Mouse (Mus musculus) stomach, embryonic 16.5 days (tissue): ENCODE data around the gene Arl5c. TPM values are rescaled to one million over a fixed set of nuclear protein-coding genes. Genes with fewer than 3 reads are reported as not detected.

ENCODE experiments used
- ATAC-seq: fragments of 200-750 bp; cut with Nextera tagmentation; 2 replicates; pipeline ENCODE4 v1.8.0; 2017; ENCODE audit warnings: moderate number of reproducible peaks, moderate TSS enrichment; ENCODE audit not compliant: insufficient read depth, low FRiP score
- H3K27ac ChIP-seq: fragments of 300-500 bp; sonication (generic); 2 replicates; pipeline ENCODE4 v1.5.1; 2014; ENCODE audit warnings: low read length
- H3K27me3 ChIP-seq: fragments of 300-500 bp; sonication (generic); 2 replicates; pipeline ENCODE4 v1.6.1; 2014; ENCODE audit warnings: low read length, control low read depth, mixed read lengths; ENCODE audit not compliant: control insufficient read depth, insufficient read depth
- H3K36me3 ChIP-seq: fragments of 300-500 bp; sonication (generic); 2 replicates; pipeline ENCODE4 v1.6.1; 2014; ENCODE audit warnings: low read length; ENCODE audit not compliant: control insufficient read depth, insufficient read depth
- H3K4me1 ChIP-seq: fragments of 300-500 bp; sonication (generic); 2 replicates; pipeline ENCODE4 v1.6.1; 2014; ENCODE audit warnings: low read length, control low read depth, mixed read lengths; ENCODE audit not compliant: control insufficient read depth, insufficient read depth
- H3K4me2 ChIP-seq: fragments of 300-500 bp; sonication (generic); 2 replicates; pipeline ENCODE4 v1.6.1; 2014; ENCODE audit warnings: low read depth, low read length, mixed read lengths
- H3K4me3 ChIP-seq: fragments of 300-500 bp; sonication (generic); replicated peaks from 2 replicates; pipeline ENCODE4 v1.5.1; 2014; ENCODE audit warnings: mild to moderate bottlenecking, low read length
- H3K9ac ChIP-seq: fragments of 300-500 bp; sonication (generic); 2 replicates; pipeline ENCODE4 v1.6.1; 2014; ENCODE audit warnings: low read length
- H3K9me3 ChIP-seq: fragments of 300-500 bp; sonication (generic); replicated peaks from 2 replicates; pipeline ENCODE4 v1.6.1; 2016; ENCODE audit warnings: low read length, control low read depth; ENCODE audit not compliant: control insufficient read depth
- WGBS: fragments of 180-500 bp; shearing (Covaris S2); extraction: QIAGEN DNeasy Blood & Tissue Kit; methylation state at CpG from one replicate; pipeline ENCODE4 v1.1.7; 2014; 5-methylcytosine and 5-hydroxymethylcytosine counted together
- polyA plus RNA-seq: library from polyadenylated mRNA; unstranded; fragments of >200 nt; fragmentation: Nextera tagmentation; extraction: Ambion mirVana; gene quantifications from 2 replicates; pipeline ENCODE4 v1.2.1, GENCODE M21; 2015

Arl5c gene
- polyA plus RNA-seq, 1 experiment from 2014 or later: 11.8 TPM

GRCm38 (mm10) chr11:97994539-97995100 lies 1.4 kb downstream of the Arl5c start:
- Histone ChIP-seq H3K9me3 (no peaks in the 10 kb centered on the region), H3K36me3 (no peaks in the 10 kb centered on the region), H3K4me2 (peak overlapping the region; percentile 92), H3K4me1 (peaks cover 20% of the 10 kb centered on the region), H3K9ac (peak overlapping the region; percentile 69), H3K27ac (no peak overlapping the region), H3K4me3 (peak overlapping the region; percentile 55), H3K27me3 (no peaks in the 10 kb centered on the region; the same call in 1 of the 2 replicates)
- WGBS: 10% methylated on average over 13 of the region's 13 CpGs
- peak; percentile 37; the same call in 1 of the 2 replicates for ATAC-seq

GRCm38 (mm10) chr11:97988530-97989096 lies 7.4 kb downstream of the Arl5c start:
- WGBS: under 1% methylated on average over 26 of the region's 26 CpGs
- peak overlapping the region; percentile 87 for H3K27ac ChIP-seq
- peak; percentile 87 for ATAC-seq
- no peaks in the 10 kb centered on the region for H3K9me3 ChIP-seq
- peak overlapping the region; percentile 75 for H3K9ac ChIP-seq
- H3K4me1 ChIP-seq: peaks cover 14% of the 10 kb centered on the region
- H3K4me3 ChIP-seq: peak overlapping the region; percentile 65
- H3K36me3 ChIP-seq: no peaks in the 10 kb centered on the region
- peak overlapping the region; percentile 67 for H3K4me2 ChIP-seq
- peaks cover 16% of the 10 kb centered on the region for H3K27me3 ChIP-seq

- peak; percentile 84 for ATAC-seq
- H3K4me3 ChIP-seq: peak overlapping the region; percentile 65
- peaks cover 14% of the 10 kb centered on the region for H3K4me1 ChIP-seq
- peak overlapping the region; percentile 75 for H3K9ac ChIP-seq
- H3K36me3 ChIP-seq: no peaks in the 10 kb centered on the region
- under 1% methylated on average over 42 of the region's 42 CpGs for WGBS
- H3K27me3 ChIP-seq: peaks cover 16% of the 10 kb centered on the region
- H3K4me2 ChIP-seq: peak overlapping the region; percentile 91
- H3K9me3 ChIP-seq: no peaks in the 10 kb centered on the region
- peak overlapping the region; percentile 87 for H3K27ac ChIP-seq
These were observed 8.1 kb downstream of the Arl5c start for GRCm38 (mm10) chr11:97987551-97988526.

GRCm38 (mm10) chr11:97986738-97987465 lies 9.1 kb downstream of the Arl5c start:
- H3K27ac ChIP-seq: no peak overlapping the region
- no peak for ATAC-seq
- peaks cover 14% of the 10 kb centered on the region for H3K4me1 ChIP-seq
- H3K36me3 ChIP-seq: no peaks in the 10 kb centered on the region
- peaks cover 16% of the 10 kb centered on the region for H3K27me3 ChIP-seq
- peak overlapping the region; percentile 65 for H3K4me3 ChIP-seq
- WGBS: 29% methylated on average over 14 of the region's 17 CpGs
- H3K4me2 ChIP-seq: peak overlapping the region; percentile 91
- H3K9ac ChIP-seq: peak overlapping the region; percentile 77; the same call in 1 of the 2 replicates
- no peaks in the 10 kb centered on the region for H3K9me3 ChIP-seq

GRCm38 (mm10) chr11:97985727-97986677 lies 10.0 kb downstream of the Arl5c start, which contains the start of gene Plxdc1:
Plxdc1 (minus strand) TSS chr11:97986444.
- no peaks in the 10 kb centered on the region for H3K9me3 ChIP-seq
- H3K4me2 ChIP-seq: peak within 1 kb of the TSS; percentile 91
- no peak for ATAC-seq
- 2% methylated on average over 69 of the region's 74 CpGs for WGBS
- no peaks in the 10 kb centered on the region for H3K36me3 ChIP-seq
- peaks cover 14% of the 10 kb centered on the region for H3K4me1 ChIP-seq
- H3K27ac ChIP-seq: no peak within 1 kb of the TSS
- H3K4me3 ChIP-seq: peak within 1 kb of the TSS; percentile 65
- H3K9ac ChIP-seq: peak within 1 kb of the TSS; percentile 77
- peaks cover 16% of the 10 kb centered on the region for H3K27me3 ChIP-seq

- ATAC-seq: no peak
- Histone ChIP-seq H3K27ac (no peak overlapping the region), H3K9me3 (no peaks in the 10 kb centered on the region), H3K4me1 (peaks cover 7% of the 10 kb centered on the region; the same call in 1 of the 2 replicates), H3K9ac (no peak overlapping the region), H3K36me3 (no peaks in the 10 kb centered on the region), H3K4me2 (no peak overlapping the region), H3K27me3 (peaks cover 16% of the 10 kb centered on the region), H3K4me3 (no peak overlapping the region)
- WGBS: 62% methylated on average over 1 of the region's 1 CpGs
These were observed 12.0 kb downstream of the Arl5c start for GRCm38 (mm10) chr11:97983983-97984382.

GRCm38 (mm10) chr11:97983506-97983905 lies 12.5 kb downstream of the Arl5c start:
- H3K4me2 ChIP-seq: no peak overlapping the region
- no peak overlapping the region for H3K4me3 ChIP-seq
- ATAC-seq: no peak
- no peaks in the 10 kb centered on the region for H3K36me3 ChIP-seq
- no peak overlapping the region for H3K27ac ChIP-seq
- 83% methylated on average over 3 of the region's 3 CpGs for WGBS
- peaks cover 7% of the 10 kb centered on the region; the same call in 1 of the 2 replicates for H3K4me1 ChIP-seq
- no peak overlapping the region for H3K9ac ChIP-seq
- H3K27me3 ChIP-seq: peaks cover 16% of the 10 kb centered on the region
- no peaks in the 10 kb centered on the region for H3K9me3 ChIP-seq

- Histone ChIP-seq H3K4me1 (peaks cover 7% of the 10 kb centered on the region; the same call in 1 of the 2 replicates), H3K9ac (no peak overlapping the region), H3K4me2 (no peak overlapping the region), H3K9me3 (no peaks in the 10 kb centered on the region), H3K4me3 (no peak overlapping the region), H3K36me3 (no peaks in the 10 kb centered on the region), H3K27ac (no peak overlapping the region), H3K27me3 (peaks cover 16% of the 10 kb centered on the region)
- no peak for ATAC-seq
- 80% methylated on average over 9 of the region's 9 CpGs for WGBS
These were observed 13.3 kb downstream of the Arl5c start for GRCm38 (mm10) chr11:97982721-97983120.
